Mouse (Mus musculus) MEL-GATA-1-ER (cell line): ENCODE data around the gene Kcnq1.
A peak's percentile ranks its signal among the peaks of the same experiment; 100 is the strongest.

Experiments
- DNase-seq: peaks from one replicate; pipeline ENCODE4 v3.0.0-alpha.2; 2012; ENCODE audit warnings: low read depth; ENCODE audit errors: extremely low read depth

Kcnq1 gene

GRCm38 (mm10) chr7:143132815-143133214 is 26.7 kb downstream of the Kcnq1 start:
- DNase-seq: no peak

GRCm38 (mm10) chr7:143136125-143136524 is 30.0 kb downstream of the Kcnq1 start:
- no peak for DNase-seq

GRCm38 (mm10) chr7:143136561-143136960 is 30.4 kb downstream of the Kcnq1 start:
- DNase-seq: no peak

GRCm38 (mm10) chr7:143138789-143139188 is 32.6 kb downstream of the Kcnq1 start:
- no peak for DNase-seq

GRCm38 (mm10) chr7:143139932-143140331 is 33.8 kb downstream of the Kcnq1 start:
- DNase-seq: peak; percentile 12

- no peak for DNase-seq
Measured at GRCm38 (mm10) chr7:143142680-143143079, 36.5 kb downstream of the Kcnq1 start.

- DNase-seq: no peak
Measured at GRCm38 (mm10) chr7:143147015-143147414, 40.9 kb downstream of the Kcnq1 start.

- no peak for DNase-seq
Measured at GRCm38 (mm10) chr7:143151171-143151570, 45.0 kb downstream of the Kcnq1 start.

- no peak for DNase-seq
Measured at GRCm38 (mm10) chr7:143152350-143152749, 46.2 kb downstream of the Kcnq1 start.

GRCm38 (mm10) chr7:143153915-143154373 is 47.8 kb downstream of the Kcnq1 start:
- no peak for DNase-seq

- DNase-seq: no peak
Measured at GRCm38 (mm10) chr7:143154458-143154871, 48.3 kb downstream of the Kcnq1 start.

- no peak for DNase-seq
Measured at GRCm38 (mm10) chr7:143155257-143155656, 49.1 kb downstream of the Kcnq1 start.

GRCm38 (mm10) chr7:143158690-143159425 is 52.7 kb downstream of the Kcnq1 start:
- DNase-seq: no peak

- DNase-seq: no peak
Measured at GRCm38 (mm10) chr7:143159446-143159845, 53.3 kb downstream of the Kcnq1 start.

GRCm38 (mm10) chr7:143160057-143160456 is 53.9 kb downstream of the Kcnq1 start:
- DNase-seq: no peak

GRCm38 (mm10) chr7:143162051-143162450 is 55.9 kb downstream of the Kcnq1 start:
- no peak for DNase-seq

- DNase-seq: no peak
Measured at GRCm38 (mm10) chr7:143164074-143164473, 57.9 kb downstream of the Kcnq1 start.

GRCm38 (mm10) chr7:143165687-143166265 is 59.6 kb downstream of the Kcnq1 start:
- no peak for DNase-seq

- DNase-seq: peak; percentile 7
Measured at GRCm38 (mm10) chr7:143167275-143167674, 61.1 kb downstream of the Kcnq1 start.

- DNase-seq: peak; percentile 7
Measured at GRCm38 (mm10) chr7:143169371-143169770, 63.2 kb downstream of the Kcnq1 start.

GRCm38 (mm10) chr7:143172914-143173547 is 66.9 kb downstream of the Kcnq1 start:
- DNase-seq: no peak

GRCm38 (mm10) chr7:143174633-143175032 is 68.5 kb downstream of the Kcnq1 start:
- no peak for DNase-seq
